Mouse (Mus musculus) kidney, postnatal 14 days (tissue): ENCODE results near the gene Gas2.
A peak's percentile ranks its signal among the peaks of the same experiment; 100 is the strongest.

Source experiments
- DNase-seq: peaks from one replicate; pipeline ENCODE4 v3.0.0; 2022; ENCODE audit warnings: mixed read lengths

The Gas2 gene

DNA sequence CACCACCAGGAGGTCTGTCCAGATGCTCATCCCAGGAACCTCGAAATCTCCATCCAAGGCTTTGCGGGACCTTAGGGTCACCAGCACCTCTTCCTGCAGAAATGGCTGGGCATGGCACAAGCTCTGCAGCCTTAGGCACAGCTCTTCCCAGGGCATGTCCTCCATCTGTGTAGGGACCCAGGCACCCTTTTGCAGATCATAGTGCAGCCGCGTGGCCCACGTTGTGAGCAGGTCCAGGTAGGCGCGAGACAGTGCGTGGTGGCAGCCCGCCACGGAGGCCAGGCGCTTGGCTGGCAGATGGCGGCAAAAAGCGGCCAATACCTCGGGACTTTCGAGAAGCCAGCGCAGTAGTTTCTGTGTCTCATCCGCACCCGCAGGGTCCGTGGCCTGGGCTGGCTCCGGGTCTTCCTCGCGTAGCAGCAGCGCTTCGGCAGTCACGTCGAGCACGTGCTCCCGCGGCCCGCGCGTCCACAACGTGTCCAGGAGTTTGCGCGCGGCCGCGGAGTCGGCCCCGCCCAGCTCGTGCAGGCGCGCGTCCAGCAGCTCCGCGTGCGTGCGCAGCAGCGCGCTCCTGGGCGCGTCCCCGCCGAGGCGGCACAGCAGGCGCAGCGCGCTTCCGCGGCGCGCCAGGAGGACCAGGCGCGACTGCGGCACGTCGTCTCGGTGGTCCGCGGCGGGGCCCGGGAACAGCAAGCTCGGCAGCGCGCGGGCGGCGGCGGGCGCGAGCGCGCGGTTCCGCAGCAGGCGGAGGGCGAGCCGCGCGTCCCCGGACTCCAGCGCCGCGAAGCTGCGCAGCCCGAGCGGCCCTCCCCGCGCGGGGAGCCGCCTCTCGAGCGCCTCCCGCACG, at the start of gene Gas2:
Gene Gas2 (plus strand): TSS at position 766 of the 847 bp plus-strand sequence.
- peak; percentile 94 for DNase-seq

DNA sequence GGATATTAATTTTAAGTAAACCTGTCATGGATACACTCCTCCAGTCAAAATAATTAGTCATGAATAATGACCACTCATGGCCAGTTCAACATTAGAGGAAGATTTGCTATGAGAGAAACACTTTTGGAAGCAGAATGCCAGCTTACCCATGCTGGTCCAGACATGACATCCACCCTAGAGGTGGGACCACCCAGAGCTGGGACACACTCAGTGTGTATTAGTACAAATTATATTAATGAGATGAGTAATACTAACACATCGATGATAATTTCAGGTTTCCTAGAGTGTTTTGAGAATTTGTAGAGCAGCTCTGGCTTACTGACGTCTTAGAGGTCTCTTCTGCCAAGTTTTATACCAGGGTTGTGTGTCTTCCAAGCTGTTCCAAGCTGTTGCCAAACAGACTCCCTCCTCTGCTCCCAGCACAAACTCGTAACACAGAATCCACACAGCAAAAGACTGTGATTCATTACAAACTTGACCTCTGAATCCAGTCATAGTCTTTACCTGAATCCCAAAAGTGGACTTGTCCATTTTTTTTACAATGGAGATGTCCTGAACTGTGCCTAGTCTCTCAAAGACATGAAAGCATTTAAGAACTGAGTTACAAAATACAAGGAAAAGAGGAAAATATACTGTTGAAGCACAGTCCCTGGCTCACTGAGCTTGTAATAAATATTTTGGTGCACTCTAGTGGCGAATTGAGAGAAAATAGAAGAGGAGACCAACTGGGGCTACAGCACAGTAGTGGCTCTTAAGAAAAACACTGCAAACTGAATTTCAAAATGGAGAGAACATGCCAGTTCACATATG, 46.1 kb upstream of the Gas2 start:
- DNase-seq: no peak

DNA sequence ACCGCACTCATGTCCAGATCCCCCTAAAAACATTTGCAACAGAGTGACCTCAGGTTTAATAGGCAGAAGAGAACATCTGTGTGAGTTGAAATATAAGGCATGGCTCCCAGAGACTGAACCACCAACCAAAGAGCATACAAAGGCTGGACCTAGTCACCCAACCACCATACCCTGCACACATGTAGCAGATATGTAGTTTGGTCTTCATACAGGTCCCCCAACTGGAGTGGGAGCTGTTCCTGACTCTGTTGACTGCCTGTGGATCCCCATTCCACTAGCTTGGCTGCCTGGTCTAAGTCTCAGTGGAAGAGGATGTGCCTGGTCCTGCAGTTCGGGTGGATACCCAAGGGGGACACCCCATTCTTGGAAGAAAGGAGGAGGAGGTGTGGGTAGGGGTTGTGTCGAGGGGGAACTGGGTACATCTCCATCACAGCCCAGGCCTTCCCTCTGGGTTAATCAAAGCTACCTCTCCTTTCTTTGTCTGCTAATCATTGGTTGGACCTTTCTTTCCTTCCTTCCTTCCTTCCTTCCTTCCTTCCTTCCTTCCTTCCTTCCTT, 45.5 kb upstream of the Gas2 start:
- no peak for DNase-seq

DNA sequence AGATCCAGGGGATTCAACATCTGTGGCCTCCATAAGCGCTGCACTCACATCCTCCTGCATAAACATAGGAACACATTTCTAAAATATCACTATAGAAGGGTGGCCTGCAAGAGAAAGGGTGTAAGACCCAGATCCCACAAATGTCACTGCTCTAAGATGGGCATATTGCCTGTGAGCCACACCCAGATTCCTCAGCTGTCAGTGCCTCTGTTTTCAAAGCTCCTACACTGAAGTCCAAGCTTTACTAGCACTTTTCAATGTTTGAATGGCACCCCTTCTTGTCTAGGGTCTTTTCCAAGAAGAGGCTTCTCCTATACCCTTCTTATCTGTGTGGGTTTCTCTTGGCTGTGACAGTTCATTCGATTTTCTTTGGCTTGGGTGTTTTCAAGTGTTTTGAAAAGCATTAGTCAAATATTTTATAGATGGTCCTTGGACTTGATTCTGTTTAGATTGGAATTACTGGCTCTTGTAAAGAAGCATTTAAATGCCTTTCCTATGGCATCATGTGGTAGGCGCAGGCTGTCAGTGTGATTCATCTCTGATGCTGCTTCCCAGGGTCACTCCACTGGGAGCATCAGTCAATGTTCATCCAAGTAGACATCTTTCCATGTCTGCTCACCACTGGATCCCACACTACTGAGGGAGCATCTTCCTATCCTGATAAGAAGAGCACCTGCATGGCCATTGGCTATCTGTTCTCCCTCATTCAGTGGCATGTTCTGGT, 43.4 kb upstream of the Gas2 start:
- DNase-seq: no peak

DNA sequence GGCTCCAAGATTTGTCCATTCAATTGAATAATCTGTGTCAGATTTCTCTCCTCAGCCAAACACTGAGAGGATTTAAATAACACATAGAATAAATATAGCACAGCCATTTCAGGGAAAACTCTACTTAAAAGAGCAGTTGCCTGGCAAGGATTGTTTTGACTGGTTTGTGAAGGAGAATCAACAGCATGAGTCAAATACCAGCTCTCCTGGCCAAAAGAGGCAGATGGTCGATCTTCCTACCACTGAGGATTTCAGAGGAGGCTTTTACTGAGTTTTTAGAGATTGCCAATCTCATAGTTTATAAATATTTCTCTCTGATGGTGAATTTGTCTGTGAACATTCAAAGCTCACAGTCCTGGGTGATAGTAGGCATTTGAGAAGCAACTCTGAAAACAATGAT, 41.9 kb upstream of the Gas2 start:
- DNase-seq: no peak

DNA sequence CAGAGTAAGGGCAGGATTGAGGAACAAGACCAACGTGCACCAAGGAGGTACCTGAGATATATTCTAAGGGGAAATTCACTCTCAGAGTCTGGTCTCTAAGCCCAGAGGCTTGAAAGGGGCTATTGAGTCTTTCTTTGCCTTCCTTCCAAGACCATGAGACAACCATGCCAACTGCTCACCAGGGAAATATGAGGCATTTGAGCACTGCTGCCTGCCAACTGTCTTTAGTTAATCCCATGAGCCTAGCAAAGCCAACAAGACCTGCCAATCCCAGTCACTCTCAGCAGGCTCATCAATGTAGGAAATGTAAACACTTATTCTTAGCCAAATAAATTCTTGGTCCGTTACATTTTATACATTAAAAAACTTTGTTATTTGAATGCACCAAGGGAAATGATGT, 40.3 kb upstream of the Gas2 start:
- no peak for DNase-seq

DNA sequence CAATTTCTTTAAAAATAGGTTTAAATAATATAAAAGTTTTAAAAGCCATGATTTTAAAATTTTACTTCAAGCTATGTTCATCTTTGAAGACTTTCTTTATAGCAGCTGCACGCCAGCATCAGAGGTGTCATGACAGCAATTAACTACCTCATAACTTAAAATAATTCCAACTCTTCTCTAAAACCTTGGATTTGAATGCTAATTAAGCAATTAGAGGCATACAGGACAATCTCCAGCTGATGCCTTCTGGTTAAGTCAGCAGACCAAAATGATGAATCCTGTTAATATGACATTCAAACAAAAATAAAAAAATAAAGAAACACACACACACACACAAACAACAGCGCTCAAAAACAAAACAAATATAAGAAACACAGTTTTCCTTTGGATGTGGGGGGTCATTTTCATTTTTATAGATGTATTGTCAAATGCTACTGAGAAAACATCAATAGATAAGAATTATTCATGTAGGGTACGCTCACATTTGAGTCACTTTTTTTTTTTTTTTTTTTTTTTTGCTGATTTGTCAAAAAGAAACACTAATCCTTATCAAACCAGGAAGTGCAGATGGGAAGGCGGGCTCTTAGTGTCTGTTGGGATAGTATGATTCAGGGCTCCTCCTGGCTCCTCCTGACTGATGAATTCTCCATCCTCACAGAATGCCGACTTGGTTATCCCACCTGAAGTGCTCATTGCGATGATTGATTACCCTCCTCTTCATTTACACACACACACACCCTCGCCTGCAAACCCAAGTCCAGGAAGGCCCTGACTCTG, 38.1 kb upstream of the Gas2 start:
- no peak for DNase-seq

DNA sequence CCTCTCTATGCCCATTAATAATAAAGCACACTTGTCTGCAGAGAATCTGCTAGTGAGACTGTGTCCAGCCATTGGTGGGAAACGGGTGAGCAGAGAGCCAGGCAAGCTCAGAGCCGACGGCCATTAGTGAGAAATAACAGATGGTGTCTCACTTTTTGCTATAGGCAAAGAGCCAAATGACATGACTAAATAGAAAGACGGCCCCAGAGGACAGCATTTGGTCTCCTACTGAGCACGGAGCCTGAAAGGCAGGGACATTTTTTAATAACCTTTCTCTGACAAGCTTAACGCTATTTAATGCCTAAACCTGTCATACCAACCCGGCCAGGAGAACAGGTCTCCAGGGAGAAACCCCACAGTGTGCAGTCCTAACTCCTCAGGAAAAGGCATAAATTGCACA, 29.9 kb upstream of the Gas2 start:
- DNase-seq: peak; percentile 11

DNA sequence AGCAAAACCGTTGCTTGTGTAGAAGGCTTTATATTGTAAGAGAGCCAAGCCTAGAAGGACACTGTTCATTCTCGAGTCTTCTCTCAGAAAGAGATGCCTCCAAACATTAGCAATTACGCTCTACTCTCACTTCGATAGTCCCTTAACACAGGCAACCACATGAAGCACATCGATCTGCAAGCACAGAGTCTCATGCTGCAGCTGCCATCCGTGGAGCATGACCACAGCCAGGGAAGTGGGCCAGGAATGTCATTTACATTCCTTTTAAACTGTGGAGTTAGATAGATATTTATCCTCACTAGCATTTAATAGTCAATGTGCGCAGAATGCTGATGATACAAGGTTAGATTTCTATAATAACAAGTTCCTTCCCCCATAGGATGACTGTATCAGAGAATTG, 21.3 kb upstream of the Gas2 start:
- DNase-seq: no peak

DNA sequence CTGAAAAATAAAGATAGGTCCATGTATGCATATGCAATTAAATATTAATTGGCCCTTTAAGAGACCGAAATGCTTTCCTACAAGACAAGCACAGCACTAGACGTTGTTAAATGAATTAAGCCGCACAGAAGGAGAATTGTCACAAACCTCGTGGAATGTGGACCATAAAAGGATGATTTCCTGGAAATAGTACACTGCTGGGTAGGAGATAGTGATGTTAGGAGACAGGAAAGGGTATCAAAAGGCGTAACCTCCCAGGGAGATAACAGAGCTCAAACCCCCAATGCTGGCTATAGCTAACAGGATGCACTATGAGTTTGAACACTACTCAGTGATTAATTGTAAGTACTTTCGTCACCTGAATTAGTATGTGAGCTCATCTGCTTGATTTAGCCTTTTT, 10.9 kb upstream of the Gas2 start:
- no peak for DNase-seq

DNA sequence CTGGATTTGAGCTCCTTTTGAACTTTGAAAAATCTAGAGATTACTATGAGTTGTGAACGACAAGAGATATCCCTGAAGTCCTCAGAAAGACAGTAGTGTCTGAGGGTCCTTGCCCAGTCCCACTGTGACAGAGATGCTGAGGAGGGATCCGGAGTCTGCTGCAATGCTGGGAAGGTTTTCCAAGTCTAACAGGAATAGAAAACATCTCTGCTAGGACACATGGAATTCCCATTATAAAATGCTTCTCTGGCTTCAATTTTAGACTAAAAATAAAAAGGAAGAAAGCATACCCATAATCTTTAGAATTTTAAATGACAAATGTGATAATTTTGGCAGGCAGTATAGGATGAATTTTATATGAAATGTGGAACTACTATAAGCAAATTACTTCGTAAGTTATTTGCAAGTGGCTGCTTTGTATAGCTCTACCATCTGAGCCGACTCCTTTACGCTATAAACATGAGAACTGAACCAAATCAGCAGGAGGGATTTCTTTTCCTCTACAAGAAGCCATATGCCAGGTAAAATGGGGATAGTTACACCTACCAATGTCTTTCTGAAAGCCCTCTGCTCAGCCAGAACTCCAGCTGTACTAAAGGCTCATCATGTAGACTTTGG, 9.8 kb upstream of the Gas2 start:
- DNase-seq: no peak

DNA sequence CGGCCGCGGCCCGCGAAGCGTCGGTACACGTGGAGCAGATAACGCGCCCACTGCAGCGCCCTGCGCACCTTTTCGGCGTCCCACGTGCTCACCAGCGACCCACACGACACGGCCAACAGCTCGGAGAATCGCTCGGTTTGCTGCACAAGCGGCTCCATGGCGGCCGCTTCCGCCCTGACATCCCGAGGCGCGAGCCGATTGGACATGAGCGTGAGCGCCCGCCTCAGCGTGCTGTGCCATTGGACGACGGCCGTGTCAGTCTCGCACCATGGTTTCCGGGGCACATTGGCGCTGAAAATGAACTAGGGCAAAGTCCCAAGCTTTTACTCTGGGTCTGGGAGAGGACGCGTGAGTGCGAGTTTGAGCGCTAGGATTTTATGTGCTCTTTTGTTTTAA, 280 bp downstream of the Gas2 start, which contains the start of gene Fancf:
Gene Fancf (minus strand): TSS at position 171 of the 396 bp plus-strand sequence.
- peak; percentile 99 for DNase-seq

DNA sequence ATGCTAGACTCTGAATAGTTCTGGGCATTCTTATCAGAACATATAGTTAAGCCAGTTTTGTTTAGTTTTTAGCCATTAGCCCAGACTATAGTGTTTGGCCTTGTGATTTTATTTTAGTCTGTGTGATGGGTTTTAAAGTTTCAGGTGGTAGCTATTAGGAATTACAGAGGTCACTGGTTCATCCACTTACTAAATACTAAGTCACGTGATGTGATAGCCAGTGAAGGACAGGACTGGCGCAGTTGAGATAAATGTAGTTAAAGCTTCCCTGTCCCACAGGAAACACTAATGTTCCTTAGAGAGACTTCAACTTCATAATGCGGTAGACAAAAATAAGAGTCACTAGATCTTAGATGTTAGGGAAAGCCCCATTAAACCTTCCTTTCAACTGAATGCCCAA, 1.0 kb downstream of the Gas2 start:
- no peak for DNase-seq

DNA sequence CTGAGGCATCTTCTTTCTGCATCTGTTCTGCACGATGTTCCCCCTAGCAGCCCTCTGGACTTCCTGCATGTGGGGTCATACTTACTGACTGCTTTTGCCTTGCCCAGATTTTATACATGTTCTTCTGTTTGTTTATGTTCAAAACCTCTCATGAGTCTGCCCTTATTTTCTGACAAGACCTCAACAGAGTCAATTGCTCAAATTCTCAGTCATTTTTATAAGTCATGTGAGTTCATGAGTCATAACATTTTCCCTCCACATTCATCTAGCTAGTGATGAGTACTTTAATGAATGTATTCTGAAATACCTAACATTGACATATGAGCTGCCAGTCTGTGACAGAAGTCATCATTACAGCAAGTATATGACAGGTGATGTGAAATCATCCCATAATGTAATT, 3.5 kb downstream of the Gas2 start:
- no peak for DNase-seq

DNA sequence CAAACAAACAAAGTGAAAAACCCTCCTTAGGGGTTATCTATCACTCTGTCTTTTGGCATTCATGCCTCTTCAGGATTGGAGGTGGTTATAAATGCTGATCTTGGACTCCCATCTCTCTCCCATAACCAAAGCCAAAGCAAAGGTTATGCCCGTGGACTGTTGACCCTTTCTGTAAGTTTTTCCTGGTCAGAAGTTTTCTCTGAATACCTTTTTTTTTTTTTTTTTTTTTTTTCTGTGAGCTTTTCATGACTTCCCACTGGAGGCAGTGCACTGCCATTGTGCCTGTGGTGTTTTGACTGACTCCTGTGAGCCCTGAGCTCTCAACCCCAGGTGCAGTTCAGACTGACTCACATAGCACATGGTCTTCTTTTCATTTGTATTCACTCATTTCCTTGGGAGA, 6.2 kb downstream of the Gas2 start:
- peak; percentile 24 for DNase-seq

DNA sequence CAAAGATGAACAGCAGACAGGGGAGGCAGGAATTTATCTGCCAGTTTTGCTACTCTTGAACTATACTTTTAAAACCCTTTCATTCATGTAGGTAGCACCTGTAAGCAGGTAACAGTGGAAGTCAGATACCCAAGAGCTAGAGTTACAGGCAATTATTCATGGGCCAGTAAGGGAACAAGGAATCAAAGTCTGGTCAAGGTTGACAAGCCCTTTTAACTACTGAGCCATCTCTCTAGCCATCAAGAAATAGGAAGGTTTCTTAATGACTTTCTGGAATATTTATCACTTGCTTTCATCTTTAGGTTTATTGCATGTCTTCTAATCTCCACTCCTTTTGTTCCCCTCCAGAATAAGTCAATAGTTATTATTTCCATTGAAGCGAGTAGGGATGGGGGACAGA, 10.2 kb downstream of the Gas2 start:
- no peak for DNase-seq

DNA sequence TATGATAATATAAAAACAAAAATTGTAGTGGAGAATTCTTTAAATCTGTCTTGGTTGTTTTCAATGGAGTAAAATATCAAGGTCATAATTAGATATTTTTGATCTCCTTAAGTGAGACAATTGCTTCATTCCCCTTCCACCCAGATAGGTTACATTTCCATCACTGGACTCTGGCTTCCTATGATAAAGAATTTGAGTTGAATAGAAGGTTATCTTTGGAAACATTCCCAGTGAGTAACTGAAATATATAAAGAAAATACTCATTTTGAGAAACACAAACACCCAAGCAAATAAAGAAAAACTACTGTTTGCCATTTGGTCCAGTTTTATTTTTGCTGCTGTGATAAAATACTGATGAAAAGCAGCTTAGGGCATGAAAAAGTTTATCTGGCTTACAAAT, 10.8 kb downstream of the Gas2 start:
- no peak for DNase-seq

DNA sequence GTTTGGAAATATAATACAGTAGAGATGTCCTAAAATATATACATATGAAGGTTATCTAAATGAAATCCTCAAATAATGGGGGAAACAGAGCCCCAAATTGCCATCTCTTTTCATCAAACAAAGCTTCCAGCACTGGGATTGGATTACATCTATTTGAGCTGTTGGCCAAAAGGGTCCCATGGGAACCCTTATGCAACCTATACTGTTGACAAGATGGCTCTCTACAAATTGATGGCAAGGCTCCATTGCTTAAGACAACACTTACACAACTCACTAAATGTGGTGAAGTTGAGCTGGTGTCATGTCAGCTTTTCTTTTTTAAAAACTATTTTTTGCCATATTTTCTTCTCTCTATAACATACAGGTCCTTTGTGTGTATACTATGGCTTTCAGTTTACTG, 14.5 kb downstream of the Gas2 start:
- no peak for DNase-seq

DNA sequence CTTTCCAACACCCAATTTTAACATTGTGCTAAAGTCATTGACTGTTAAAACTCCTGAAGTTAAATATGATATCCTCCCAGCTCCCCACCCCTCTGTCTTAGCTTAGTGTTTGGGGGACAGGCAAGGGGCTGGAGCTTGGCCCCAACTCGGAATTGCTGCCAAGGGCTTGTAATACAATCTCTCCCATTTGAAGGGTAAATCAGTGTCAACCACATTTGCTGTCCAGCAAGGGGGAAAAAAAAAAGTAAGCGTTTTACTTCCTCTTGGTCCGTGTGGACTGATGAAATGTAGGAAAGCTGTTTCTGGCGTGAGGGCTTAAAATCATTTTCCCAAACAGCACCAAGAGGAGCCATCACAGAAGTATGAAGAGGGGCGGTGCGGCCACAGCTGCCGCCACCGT, 16.9 kb downstream of the Gas2 start:
- no peak for DNase-seq

DNA sequence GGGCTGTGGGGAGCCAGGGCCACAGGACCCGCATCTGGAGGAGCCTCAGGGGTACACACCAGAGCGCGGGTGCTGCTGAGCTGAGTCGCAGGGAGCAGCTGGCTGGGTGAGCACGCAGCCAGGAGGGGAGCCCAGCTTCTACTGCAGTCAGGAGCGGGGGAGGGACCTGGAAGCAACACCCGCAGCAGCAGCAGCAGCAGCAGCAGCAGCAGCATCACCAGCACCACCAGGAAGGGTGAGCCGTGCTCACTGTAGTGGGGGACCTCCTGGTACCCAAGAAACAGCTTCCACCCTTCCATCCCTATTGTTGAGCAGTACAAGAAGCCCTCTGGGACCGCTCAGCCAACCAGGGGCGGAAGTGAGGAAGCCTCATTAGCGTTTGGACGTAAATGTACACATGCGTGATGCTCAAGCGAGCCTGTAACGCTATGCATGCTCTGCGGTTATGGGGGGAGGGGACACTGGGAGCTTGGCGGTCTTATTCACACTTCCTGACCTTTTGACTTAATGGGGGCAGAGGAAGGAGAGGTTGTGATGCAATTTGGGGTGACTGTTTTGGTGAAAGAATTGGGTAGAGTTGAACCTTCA, 17.4 kb downstream of the Gas2 start:
- peak; percentile 25 for DNase-seq

DNA sequence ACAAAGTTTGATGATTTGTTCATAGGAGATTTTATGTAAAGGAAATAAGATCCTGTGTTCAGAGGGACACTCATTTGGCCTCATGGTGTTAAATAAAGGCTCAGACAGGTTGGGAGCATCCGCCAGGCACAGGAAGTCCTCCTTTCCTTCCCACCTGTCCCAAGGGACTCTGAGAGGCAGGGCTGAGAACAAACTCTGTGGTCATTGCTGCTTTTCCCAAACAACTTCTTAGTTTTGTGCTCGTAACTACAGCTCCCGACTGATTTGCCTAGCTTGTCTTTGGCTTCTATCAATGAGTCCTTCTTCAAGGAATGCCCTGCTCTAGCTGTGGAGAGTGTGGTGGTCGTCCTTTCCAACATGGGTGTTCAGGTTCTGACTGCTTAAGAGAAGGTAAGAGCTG, 18.3 kb downstream of the Gas2 start:
- no peak for DNase-seq

DNA sequence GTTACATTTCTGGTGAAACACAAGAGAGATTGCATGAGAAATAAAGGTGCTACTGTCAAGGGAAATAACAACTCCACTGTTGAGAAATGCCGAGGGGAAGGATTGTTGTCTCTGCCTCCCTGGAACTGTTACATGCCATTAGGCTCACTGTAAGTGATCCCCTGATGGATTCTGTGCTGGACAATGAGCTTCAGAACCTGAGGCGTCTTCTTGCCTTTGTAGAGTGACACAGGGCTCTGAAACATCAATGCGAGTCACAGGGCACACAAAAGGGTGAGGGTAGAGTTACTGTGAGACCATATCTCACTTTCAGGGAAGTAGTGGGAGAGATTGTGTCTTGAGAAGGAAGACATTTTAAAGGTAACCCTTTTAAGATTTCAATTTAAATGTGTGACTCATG, 23.5 kb downstream of the Gas2 start:
- no peak for DNase-seq
